Mouse (Mus musculus) lung, adult 18-20 months (tissue): ENCODE measurements around the gene Spsb3.

Experiments
- DNase-seq, 2 experiments: peaks; one replicate each; pipeline ENCODE4 v3.0.0; 2022; ENCODE audit warnings: mixed read lengths in 2 of 2

The Spsb3 gene

DNA sequence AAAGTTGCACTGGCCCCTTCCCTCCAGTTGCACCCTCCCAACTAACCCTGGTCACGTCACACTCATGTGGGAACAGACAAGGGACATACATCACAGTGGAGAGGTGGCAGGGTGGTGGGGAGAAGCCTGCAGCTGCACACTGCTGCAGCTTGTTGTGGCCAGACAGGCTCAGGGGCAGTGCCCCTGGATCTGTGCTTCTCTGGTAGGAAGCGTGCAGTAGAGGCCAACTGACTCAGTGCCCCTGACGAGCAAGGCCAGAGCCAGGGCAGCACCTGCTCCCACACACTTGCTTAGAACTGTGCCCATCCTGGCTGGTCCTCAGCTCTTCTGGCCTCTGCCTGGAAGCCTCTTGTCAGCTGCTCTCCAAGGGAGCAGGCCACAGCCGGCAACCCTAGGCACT, 11.2 kb downstream of the Spsb3 start:
- no peak for DNase-seq

DNA sequence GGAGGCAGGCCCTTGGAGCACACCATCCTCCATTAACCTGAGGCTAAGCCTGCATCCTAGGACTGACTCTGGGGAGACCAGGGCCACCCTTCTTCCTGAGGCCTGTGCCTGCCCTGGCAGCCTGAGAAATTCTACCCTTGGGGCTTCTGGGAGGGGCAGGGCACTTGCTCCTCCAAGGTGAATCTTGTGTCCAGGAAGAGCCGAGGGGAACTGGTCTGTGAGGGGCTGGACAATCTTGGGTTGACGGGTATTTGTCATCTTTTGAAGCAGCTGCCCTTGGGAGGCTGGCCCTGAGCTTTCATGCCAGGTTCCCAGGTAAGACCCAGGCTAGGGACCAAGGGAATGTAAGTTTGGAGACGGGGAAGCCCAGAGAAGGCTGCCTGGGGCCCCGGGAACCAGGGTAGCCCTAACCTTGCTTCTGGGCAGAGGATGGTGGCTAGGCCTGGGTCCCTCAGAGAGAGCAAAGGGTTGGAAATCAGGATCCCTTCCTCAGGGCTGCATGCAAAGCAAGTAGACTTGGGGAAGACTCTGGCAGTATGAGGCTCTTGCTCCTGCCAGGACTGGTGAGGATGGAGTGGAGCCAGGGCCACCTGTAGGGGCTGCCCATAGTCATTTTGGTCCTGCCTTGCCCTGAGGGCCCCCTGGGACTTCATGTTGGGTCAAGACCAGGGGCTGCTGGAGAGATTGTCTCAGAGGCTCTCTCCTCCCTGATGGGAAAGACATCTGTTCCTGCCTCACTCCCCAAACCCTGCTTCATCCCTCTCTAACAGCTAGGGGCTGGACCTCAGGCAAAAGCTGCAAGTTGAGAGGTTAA, 11.8 kb downstream of the Spsb3 start:
- no peak for DNase-seq

DNA sequence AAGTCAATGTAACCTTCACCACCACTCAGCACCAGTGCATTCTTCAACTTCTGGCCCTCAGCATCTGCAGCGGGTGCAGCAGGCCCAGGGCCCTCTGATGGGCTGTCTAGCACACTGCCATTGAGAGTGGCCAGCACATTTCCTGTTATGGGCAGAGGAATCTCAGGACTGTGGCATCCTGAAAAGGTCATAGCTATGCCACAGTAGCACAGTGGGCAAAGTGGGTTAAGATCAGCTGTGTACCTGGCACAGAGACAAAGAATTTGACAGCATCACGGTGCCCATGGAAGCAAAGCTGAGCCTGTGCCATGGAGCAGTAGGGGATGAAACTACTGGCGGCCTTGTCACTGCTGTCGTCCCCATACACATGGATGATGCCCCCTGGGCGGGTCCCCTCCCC, 12.7 kb downstream of the Spsb3 start:
- no peak for DNase-seq

DNA sequence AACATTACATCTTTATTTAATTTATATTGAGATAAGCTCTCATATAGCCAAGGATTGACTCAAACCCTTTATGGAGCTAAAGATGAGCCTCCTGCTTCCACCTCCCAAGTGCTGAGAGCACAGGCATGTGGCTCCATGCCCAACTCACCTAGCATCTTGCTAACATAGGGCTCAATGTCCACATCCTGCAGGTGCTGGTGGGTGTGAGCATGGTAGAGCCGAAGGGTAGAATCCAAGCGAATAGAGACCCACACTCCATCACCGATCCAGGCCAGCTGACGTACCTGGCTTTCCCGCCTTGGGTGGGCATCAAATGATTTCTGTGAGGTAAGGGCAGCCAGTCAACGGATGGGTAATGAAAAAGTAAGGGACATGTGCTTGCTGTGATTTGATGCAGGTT, 13.6 kb downstream of the Spsb3 start:
- DNase-seq = no peak

DNA sequence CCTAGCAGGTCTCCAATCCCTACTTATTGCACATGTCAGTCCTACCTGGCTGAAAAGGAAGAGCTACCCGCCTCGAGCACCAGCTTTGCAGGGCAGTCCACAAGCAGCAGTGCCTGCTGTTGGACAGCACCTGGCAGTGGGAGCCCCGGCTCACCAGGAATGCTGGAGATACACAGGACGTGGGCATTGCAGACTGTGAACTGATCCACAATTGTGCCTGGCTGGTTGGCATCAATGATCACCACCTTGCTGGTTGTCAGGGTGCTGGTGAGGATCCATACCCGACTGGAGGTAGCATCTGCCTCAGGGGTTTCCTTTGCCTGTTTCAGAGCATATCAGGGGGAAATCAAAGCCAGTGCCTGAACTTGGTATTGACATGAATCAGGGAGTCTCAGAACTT, 15.7 kb downstream of the Spsb3 start:
- DNase-seq = no peak

DNA sequence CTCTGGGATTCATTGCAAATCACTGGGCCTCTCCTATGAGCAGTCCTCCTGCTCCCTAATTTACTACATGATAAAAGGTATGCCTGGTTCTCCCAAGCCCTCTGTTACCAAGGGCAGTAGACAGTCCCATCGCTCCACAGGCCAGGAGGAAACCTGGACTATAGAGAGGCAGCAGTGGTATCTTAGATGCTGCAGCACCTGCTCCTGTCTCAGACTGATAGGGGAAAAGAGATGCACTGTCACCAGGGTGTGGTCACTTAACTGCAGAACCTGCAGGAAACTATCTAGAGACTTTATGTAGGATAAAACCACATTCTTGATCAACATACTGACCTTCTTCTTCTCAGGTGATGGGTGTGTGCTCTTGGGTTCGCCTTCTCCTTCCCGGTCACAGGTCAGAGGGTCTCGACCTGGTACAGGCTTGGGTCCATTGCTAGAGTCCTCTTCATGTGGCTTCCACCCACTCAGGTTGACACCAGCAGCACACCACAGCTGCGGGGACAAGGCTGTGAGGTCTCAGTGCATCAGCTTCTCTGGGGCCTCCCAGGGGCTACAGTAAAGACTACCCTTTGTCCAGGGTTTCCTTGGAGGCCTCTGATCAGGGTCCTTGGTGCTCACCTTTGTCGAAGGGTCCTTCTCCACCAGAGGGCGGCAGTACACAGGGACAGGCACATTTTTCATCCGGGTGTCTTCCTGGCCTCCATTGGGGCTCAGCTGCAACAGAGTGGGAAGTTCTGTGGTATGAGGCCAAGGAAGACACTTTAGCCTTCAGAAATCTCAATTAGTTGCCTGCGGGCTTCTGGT, 16.4 kb downstream of the Spsb3 start:
- no peak for DNase-seq

DNA sequence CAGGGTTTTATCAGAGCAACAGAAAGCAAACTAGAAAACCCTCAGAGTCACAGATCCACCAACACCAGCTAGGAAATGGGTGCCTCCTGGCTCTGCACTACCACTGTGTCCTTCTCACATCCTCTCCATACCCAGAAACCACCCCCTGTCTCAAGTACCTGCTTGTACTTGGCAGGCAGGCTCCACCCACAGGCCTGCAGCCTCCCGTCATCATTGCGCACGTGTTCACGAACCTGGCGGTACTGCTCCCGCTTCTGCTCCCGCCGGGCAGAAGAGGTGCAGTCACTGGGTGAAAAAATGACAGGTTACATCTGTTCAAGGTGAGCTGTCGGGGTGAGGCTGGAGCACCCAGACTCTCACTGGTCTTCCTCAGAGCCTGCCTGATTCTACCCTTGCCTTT, 17.3 kb downstream of the Spsb3 start:
- no peak for DNase-seq

DNA sequence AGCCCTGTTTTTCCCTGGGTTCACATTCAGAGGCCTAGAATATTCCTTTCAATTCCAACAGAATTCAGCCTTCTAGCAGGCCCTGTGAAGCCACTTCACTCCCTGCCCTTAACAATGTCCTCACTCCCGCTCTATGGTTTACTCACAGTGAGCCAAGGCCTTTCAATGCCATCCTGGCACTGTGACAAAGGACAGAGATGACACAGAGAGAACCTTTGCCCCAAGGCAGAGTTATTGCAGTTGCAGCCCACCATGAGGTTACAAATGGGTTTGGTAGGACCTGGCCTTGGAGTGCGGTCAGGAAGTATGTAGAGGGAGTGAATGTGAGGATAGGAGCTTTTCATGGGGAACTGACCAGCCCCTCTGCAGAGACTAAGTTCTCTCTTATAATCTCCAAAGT, 21.1 kb downstream of the Spsb3 start:
- DNase-seq = no peak

DNA sequence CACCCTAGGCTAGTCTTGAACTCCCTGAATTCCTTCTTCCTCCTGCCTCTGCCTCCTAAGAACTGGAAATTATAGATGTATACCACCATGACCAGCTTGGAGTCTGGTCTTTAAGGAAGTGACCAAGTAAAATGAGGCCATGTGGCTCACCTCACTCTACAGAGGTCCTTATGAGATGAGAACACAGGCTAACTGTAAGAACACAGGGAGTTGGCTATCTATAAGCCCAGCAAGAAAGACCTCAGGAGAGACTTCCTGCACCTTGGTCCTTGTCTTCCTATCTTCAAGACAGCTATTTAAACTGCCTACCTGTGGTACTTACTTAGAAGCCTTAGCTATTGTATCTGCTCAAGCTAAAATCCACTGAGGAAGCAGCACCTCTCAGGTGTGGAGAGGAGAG, 27.5 kb downstream of the Spsb3 start:
- no peak for DNase-seq

DNA sequence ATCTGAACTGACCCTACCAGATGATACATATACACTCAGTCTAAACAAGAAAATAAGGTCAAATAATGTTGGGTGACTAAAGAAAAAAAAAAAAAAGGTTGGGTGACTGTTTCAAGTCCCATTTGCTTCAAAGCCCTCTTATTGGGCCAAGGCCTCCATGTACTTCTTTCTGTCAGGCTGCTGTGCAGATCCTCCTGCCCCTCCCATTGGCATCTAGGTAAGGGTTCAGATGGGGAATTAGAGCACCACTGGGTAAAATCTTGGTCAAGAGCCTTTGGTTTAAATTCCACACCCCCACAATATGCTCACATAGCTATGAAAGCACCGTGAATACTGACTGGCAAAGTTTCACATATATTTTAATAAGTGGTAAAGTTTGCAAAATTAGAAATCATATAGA, 36.8 kb downstream of the Spsb3 start:
- DNase-seq = no peak

DNA sequence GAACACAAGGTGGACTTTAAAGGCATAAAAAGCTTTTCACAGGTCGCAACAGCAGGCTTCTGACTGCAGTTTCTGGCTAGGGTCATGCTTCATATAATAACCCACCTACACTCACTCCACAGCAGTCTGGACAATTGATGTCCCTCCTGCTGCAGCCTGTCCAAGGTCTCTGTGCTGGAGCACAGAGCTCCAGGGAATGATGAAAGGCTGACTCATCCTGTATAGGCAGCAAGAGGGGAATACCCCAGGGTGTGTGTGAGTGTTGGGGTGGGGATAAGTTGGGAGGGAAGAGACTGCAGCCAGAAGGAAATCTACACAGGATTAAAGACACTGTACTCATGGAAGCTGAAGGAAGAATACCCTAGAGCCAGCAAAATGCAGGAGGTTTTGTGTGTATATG, 43.1 kb downstream of the Spsb3 start:
- DNase-seq = no peak

DNA sequence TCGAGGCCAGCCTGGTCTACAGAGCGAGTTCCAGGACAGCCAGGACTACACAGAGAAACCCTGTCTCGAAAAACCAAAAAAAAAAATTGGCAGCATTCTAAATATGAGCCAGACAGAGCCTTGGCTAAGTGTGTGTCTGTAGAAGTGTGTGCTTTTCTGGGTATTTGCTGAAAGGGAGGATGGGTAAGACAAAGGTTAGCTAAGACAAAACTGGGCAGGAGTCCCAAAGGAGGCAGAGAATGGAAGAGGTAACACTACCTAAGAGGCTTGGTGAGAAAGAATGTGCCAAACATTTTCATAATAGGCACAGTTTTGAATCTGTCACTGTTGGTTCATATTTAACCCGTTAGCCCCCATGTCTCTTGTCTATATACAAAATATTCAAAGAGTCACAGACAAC, 46.0 kb downstream of the Spsb3 start:
- no peak for DNase-seq

DNA sequence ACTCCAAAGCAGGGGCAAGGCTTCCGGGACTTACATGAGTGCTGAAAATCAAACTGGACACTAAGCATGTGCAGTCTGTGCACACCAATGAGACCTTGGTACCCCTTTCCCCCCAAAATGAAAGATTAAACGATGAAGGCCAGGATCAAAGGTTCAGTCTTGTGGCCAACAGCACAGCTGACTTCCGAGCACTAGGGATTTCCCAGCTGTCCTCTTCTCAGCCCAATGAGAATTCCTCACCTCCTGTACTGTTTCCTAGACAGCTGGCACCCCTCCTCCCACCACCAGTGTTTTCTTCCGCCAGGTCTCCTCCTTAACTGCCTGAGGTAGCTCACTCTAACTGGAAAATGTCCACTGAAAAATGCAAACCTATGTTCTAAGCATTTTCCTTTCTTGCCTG, 46.7 kb downstream of the Spsb3 start:
- DNase-seq = no peak

DNA sequence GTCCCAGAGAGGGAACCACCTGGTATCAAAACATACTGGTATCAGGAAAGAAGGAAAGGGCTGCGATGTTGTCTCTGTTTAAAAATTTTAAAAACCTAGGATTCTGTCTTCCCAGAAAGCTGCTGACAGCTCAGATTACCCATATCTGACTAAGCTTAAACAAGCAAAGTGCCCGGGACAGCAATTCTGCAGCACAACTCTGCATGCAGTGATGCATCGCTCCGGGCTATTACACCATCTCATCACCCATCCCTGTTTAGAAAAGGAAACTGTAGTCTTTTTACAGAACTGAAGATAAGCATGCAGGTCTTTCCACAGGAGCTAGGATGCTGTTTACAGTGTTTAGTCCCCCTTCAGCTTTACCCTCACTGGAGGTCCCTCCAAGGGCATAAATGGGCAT, 48.5 kb downstream of the Spsb3 start:
- no peak for DNase-seq

DNA sequence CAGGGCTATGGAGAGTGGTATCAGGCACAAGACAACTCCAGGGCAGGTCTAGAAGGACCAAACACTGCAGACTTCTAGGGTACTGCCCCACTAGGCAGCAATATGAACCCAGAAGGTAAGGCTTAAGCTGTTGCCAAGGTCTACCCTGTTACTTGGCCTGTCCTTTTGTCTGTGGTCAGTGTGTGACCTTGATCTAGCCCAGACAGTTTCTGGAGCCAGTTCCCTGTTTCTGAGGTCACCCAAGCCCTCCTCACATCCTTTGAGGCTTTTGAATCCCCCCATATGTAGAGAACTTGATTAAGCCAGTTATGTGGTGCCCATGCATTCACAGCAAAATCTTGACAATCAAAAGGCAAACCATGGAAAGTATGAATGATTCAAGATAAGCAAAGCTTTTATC, 49.2 kb downstream of the Spsb3 start:
- no peak for DNase-seq

DNA sequence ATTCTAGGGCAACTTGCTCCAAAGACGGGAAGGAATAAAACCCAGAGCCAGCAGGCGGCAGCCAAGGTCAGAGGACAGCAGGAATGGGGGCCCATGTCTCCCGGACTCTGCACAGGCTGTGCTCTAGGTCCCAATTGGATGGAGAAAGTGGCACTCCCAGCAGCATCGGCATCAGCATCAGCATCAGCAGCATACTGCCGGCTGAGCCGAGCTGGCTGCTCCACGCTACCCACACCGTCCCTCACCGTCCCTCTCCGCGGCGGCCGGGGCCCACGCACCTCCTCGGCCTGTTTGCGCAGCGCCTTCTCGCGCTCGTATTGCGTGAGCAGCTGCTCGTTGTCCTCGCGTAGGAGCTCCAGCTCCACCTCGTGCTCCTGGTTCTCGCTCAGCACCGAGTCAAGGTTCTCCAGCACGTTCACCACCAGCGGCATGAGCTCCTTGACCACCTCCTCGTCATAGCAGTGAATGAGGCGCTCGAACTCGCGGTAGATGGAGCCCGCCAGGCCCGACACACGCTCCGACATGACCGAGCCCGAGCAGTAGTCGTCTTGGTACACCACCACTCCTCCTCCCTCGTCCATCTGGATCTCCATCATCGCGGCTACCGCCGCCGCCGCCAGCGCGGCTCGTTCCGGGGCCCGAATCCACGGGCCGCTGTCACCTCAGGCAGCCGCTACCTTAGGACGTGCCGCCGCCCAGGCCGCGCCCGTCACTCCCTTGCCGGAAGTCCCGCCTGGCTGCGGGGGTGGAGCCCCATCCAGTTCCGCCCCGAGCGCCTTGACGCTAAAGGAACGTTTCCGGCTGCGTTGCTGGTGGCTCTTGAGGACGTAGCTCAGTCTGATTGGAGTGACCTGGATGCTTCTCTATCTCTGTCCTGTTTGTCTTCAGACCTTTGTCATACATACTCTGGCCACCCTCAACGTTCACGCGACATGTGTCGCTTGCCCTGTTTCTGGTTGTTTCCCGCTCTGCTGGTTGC, 50.1 kb downstream of the Spsb3 start, which contains the start of gene Mapk8ip3:
Gene Mapk8ip3, minus strand, starts transcription at position 719 of the 979 bp plus-strand sequence.
- DNase-seq = peak; percentile 96

DNA sequence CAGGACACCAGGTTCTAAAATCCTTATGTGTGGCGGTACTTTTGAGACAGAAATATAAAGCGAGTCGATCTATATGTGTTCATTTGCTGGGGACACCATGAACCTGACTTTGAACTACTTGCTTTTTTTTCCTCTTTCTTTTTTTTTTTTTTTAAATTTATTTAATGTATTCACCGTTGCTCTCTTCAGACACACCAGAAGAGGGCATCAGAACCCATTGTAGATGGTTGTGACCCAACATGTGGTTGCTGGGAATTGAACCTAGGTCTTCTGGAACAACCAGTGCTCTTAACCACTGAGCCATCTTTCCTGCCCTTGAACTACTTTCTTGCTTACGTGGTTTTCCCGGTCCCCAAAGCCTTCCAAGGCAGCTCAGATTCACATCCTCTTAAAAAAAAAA, 50.8 kb downstream of the Spsb3 start:
- DNase-seq = no peak
